Mouse (Mus musculus): ENCODE measurements around the gene Use1. TPM values are rescaled to one million over a fixed set of nuclear protein-coding genes. Genes with fewer than 3 reads are reported as not detected.

Use1 gene
- polyA plus RNA-seq, 1 experiment from 2014 or later = 103 TPM

DNA sequence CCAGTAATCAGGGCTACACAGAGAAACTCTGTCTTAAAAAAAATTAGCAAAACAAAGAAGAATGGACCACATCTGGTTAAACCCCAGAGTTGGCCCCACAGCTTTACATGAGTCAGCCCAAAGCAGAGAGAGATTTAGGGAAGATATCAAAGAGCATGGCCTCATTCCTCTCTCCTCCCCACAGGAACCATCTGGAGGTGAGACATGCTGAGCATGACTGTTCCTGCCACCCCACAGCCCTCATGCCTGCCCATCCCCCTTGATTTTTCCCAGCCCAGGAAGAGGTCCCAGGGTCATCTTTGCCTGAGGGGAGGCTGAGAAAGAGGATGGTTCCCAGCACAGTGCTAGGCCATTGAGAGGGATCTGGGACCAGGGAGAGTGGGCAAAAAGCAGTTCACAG, 1.7 kb downstream of the Use1 start:
- H3K4me2 ChIP-seq = peak overlapping the region; percentile 84
- H3K4me3 ChIP-seq (replicated peaks) = peak overlapping the region; percentile 71

GRCm38 (mm10) chr8:71369040-71369718, 2.5 kb downstream of the Use1 start:
- Histone ChIP-seq H3K27me3 (no peaks in the 10 kb centered on the region), H3K4me1 (peaks cover 31% of the 10 kb centered on the region), H3K27ac (no peak overlapping the region), H3K36me3 (peaks cover 39% of the 10 kb centered on the region), H3K9me3 (replicated peaks) (no peaks in the 10 kb centered on the region), H3K4me2 (no peak overlapping the region), H3K4me3 (replicated peaks) (no peak overlapping the region), H3K9ac (no peak overlapping the region)
- WGBS = 94% methylated on average over 10 of the region's 10 CpGs
- ATAC-seq (replicated peaks; ENCODE audit: low FRiP score) = no peak

More for the DNA sequence above, 1.7 kb downstream of the Use1 start:
- no peaks in the 10 kb centered on the region for H3K9me3 ChIP-seq (replicated peaks)
- H3K27me3 ChIP-seq = no peaks in the 10 kb centered on the region
- H3K4me1 ChIP-seq = peaks cover 31% of the 10 kb centered on the region
- no peak overlapping the region for H3K9ac ChIP-seq
- no peak for ATAC-seq (replicated peaks; ENCODE audit: low FRiP score)
- peaks cover 31% of the 10 kb centered on the region for H3K36me3 ChIP-seq
- H3K27ac ChIP-seq = peak overlapping the region; percentile 95; the same call in 1 of the 2 replicates

DNA sequence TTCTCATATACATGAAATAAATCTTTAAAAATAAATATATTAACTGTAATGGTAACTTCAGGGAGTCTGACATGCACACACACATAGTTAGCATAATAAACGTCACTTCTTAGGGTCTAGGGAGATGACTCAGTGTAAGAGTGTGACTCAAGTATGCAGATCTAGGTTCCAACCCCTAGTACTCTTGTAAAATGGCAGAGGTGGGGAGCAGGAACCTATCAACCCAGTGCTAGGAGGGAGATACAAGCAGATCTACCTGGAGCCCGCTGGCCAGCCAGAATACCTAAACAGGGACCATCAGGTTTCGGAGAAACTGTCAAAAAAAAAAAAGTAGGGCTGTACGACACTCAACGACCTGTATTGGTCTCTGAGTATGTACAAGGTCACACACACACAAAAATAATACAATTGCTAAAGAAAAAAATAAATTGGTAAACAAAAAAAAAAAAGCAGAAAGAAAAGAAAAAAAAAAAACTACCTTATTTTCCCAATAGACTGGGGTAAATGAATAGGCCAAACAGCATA, 4.1 kb downstream of the Use1 start:
- H3K9ac ChIP-seq = 0 out of 2 replicates have a peak overlapping the region, but pooled peaks have one; percentile 22
- no peak for ATAC-seq (replicated peaks; ENCODE audit: low FRiP score)
- peaks cover 46% of the 10 kb centered on the region for H3K4me1 ChIP-seq
- WGBS = 18% methylated on average over 5 of the region's 5 CpGs
- peak overlapping the region; percentile 64 for H3K4me3 ChIP-seq (replicated peaks)
- no peaks in the 10 kb centered on the region for H3K27me3 ChIP-seq
- peak overlapping the region; percentile 64 for H3K4me2 ChIP-seq
- peaks cover 55% of the 10 kb centered on the region for H3K36me3 ChIP-seq
- peak overlapping the region; percentile 90 for H3K27ac ChIP-seq
- H3K9me3 ChIP-seq (replicated peaks) = no peaks in the 10 kb centered on the region

- H3K4me3 ChIP-seq (replicated peaks) = peak within 1 kb of the TSS; percentile 64
- peaks cover 61% of the 10 kb centered on the region for H3K36me3 ChIP-seq
- peak within 1 kb of the TSS; percentile 90 for H3K27ac ChIP-seq
- H3K9ac ChIP-seq = 0 out of 2 replicates have a peak within 1 kb of the TSS, but pooled peaks have one; percentile 42
- peak; percentile 84 for ATAC-seq (replicated peaks; ENCODE audit: low FRiP score)
- H3K9me3 ChIP-seq (replicated peaks) = no peaks in the 10 kb centered on the region
- H3K27me3 ChIP-seq = no peaks in the 10 kb centered on the region
- WGBS = 1% methylated on average over 68 of the region's 68 CpGs
- peaks cover 48% of the 10 kb centered on the region for H3K4me1 ChIP-seq
- peak within 1 kb of the TSS; percentile 64 for H3K4me2 ChIP-seq
These were observed 4.7 kb downstream of the Use1 start, which contains the start of gene Ocel1 for GRCm38 (mm10) chr8:71371236-71371848. Gene Ocel1, plus strand, starts transcription at chr8:71371298.

DNA sequence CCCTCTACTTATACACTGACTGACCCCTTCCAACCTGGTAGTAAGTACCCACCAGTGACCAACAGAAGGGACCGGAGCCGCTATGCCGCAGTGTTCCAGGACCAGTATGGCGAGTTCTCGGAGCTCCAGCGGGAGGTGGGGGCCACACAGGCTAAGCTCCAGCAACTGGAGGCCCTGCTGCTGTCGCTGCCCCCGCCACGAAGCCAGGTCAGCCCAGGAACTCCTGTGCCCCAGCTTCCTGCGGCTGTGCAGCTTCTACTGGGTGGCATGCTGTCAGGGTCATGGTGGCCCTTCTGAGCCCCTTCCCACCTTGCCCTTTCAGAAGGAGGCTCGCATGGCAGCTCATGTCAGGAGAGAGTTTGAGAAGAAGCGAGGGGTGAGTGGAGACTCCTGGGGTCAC, 5.8 kb downstream of the Use1 start:
- Histone ChIP-seq H3K27ac (0 out of 2 replicates have a peak overlapping the region, but pooled peaks have one; percentile 90), H3K9me3 (replicated peaks) (no peaks in the 10 kb centered on the region), H3K9ac (no peak overlapping the region), H3K4me1 (peaks cover 57% of the 10 kb centered on the region), H3K27me3 (no peaks in the 10 kb centered on the region), H3K4me2 (no peak overlapping the region), H3K36me3 (peaks cover 72% of the 10 kb centered on the region), H3K4me3 (replicated peaks) (no peak overlapping the region)
- ATAC-seq (replicated peaks; ENCODE audit: low FRiP score) = no peak
- 86% methylated on average over 12 of the region's 12 CpGs for WGBS

GRCm38 (mm10) chr8:71373000-71373399, 6.4 kb downstream of the Use1 start:
- no peak overlapping the region for H3K9ac ChIP-seq
- no peaks in the 10 kb centered on the region for H3K27me3 ChIP-seq
- H3K36me3 ChIP-seq = peaks cover 77% of the 10 kb centered on the region
- H3K4me1 ChIP-seq = peaks cover 57% of the 10 kb centered on the region
- no peak overlapping the region for H3K4me2 ChIP-seq
- no peak for ATAC-seq (replicated peaks; ENCODE audit: low FRiP score)
- H3K4me3 ChIP-seq (replicated peaks) = no peak overlapping the region
- H3K27ac ChIP-seq = no peak overlapping the region
- WGBS = 97% methylated on average over 3 of the region's 3 CpGs
- H3K9me3 ChIP-seq (replicated peaks) = no peaks in the 10 kb centered on the region

DNA sequence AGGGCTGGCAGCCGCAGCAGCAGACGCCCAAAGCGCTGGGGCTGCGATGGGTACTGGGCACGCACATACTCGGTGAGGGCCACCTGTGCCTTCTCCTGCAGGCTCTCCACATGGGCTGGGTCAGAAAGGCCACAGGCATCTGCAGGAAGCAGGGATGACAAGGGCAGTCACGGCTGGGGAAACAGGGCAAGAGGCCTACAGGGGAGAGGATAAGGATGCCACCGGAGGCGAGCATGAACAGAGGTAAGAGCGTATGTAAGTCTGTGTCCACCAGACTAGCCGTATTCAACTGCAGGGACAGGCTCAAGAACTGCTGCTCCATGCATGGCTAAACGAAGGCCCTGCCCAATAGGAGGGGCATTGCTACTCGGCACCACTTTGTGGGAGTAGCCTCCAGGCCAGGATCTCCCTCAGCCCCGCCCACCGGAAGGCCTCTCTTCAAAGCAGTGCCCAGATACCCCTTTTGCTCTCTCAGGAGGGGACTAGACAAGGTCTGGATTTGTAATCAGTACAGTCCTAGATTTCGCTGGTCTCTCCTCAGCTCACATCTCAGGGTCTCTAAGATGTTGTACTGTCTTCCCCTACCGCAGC, 8.1 kb downstream of the Use1 start:
- 61% methylated on average over 17 of the region's 17 CpGs for WGBS
- ATAC-seq (replicated peaks; ENCODE audit: low FRiP score) = peak; percentile 5; the same call in 1 of the 2 replicates
- Histone ChIP-seq H3K4me2 (no peak overlapping the region), H3K4me3 (replicated peaks) (no peak overlapping the region), H3K27me3 (no peaks in the 10 kb centered on the region), H3K9ac (no peak overlapping the region), H3K27ac (peak overlapping the region; percentile 75; the same call in 1 of the 2 replicates), H3K4me1 (peaks cover 66% of the 10 kb centered on the region), H3K9me3 (replicated peaks) (no peaks in the 10 kb centered on the region), H3K36me3 (peaks cover 68% of the 10 kb centered on the region)

DNA sequence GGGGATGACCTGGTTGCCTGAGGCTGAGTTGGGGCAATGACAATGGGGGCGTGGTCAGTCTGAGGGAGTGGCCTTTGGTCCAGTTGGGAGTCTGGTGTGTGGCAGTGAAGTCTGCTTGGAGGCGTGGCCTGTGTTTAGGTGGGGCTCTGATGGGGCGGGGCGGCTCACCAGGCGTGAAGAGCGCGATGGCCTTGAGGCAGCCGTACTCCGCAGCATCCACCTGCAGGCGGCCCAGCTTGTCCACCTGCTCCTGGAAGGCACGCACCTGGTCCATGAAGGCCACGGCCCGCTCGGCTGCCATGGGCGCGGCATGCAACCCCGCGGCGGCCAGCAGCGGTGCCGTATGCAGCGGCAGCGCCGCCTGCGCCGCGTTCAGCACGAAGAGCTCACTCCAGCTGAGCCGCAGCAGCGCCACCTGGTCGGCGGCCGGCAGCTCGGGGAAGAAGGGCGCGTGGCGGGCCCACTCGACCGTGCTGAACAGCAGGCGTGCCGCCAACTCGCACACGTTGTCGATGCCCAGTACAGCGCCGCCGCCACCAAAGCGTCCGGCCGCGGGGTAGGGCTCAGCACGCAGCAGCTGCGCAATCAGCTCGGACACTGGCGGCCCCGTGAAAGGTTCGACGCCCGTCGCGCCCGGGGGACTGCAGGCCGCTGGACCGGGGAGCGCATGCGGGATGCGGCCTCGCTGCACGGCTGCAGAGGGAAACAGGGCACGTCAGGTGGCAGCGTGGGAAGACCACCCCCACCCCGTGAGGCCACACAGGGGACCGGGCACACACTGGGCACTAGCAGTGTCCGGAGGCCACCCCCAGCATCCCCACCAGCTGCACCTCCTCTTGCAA, 9.2 kb downstream of the Use1 start:
- Histone ChIP-seq H3K9me3 (replicated peaks) (no peaks in the 10 kb centered on the region), H3K9ac (peak overlapping the region; percentile 30), H3K27ac (peak overlapping the region; percentile 75), H3K36me3 (peaks cover 64% of the 10 kb centered on the region), H3K4me1 (peaks cover 69% of the 10 kb centered on the region), H3K4me3 (replicated peaks) (peak overlapping the region; percentile 26), H3K4me2 (peak overlapping the region; percentile 59), H3K27me3 (no peaks in the 10 kb centered on the region)
- peak; percentile 9; the same call in 1 of the 2 replicates for ATAC-seq (replicated peaks; ENCODE audit: low FRiP score)
- 8% methylated on average over 73 of the region's 74 CpGs for WGBS

DNA sequence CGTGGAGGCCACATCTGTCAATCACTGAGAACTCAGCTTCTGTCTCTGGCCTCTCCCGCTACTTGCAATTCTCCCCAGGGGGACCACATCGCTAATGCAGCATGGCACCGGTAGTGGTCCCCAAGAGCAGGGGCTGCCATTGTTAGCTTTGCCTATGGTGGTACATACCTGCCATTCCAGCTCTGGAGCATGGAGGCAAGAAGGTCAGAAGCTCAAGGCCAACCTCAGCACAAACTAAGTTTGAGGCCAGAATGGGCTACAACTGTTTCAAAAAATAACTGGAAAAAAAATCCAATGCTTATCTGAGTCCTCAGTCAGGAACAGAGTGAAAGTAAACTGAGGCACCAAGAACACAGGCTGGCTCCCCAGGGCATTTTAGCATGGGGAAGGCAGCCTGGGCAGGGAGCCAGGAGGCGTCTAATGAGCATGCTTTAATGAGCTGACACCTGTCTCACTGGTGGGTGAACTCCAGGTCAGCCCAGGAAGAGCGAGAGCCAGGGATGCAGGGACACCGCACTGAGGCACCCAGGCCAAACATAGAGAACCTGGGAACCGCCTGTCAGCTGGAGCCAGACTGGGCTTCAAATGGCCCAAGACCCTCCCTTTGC, 9.9 kb downstream of the Use1 start:
- Histone ChIP-seq H3K4me1 (peaks cover 68% of the 10 kb centered on the region), H3K9me3 (replicated peaks) (no peaks in the 10 kb centered on the region), H3K4me3 (replicated peaks) (peak overlapping the region; percentile 26), H3K36me3 (peaks cover 64% of the 10 kb centered on the region), H3K4me2 (peak overlapping the region; percentile 59), H3K9ac (peak overlapping the region; percentile 30; the same call in 1 of the 2 replicates), H3K27me3 (no peaks in the 10 kb centered on the region), H3K27ac (peak overlapping the region; percentile 75)
- WGBS = 49% methylated on average over 8 of the region's 8 CpGs
- ATAC-seq (replicated peaks; ENCODE audit: low FRiP score) = no peak

DNA sequence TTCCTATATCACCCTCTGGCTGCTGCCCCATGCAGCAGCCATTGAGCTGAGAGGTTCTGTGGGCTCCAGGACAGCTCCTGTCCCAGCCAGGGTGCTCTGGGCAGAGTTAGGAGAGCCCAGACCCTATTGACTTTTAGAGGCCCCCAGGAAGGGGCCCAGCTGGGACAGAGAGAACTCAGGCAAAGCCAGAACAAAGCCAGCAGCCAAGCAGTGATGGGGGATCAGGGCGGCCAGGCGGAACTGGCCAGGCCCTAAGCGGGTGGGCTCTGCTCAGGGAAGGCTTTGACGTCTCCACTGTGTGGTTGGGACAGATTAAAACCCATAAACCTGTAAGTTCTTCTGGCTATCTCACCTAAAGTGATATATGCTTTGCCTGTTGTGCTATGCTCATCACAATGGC, 12.4 kb downstream of the Use1 start:
- Histone ChIP-seq H3K4me1 (peaks cover 83% of the 10 kb centered on the region), H3K4me3 (replicated peaks) (peak overlapping the region; percentile 88), H3K9me3 (replicated peaks) (no peaks in the 10 kb centered on the region), H3K27me3 (no peaks in the 10 kb centered on the region), H3K27ac (peak overlapping the region; percentile 99), H3K4me2 (peak overlapping the region; percentile 90), H3K9ac (peak overlapping the region; percentile 91), H3K36me3 (peaks cover 45% of the 10 kb centered on the region)
- no peak for ATAC-seq (replicated peaks; ENCODE audit: low FRiP score)
- WGBS = 38% methylated on average over 4 of the region's 4 CpGs

DNA sequence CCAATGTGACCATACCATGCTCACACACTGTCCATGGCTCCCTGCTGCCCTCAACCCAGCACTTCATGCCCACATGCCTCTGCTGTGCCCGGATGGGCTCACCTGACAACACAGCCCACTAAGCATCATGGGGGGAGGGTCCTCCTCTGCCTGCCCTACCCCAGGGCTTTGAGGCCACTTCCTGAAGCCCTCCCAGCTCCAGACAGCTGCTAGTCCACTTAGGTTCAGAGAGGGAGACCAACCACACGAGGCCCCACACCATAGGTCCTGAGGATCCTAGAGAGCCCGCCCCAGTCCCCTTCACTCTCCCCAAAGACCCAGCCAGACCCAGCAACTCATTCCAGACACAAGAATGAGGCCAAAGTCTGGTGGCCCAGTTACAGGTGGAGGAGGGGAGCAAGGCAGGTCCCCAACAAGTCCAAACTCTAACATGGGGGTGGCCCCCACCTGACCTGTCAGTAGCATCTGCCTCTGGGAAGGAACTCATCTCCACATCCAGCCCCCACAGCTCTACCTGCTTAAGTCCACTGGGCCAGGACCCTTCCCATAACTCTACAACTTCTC, 12.9 kb downstream of the Use1 start:
- ATAC-seq (replicated peaks; ENCODE audit: low FRiP score) = no peak
- H3K4me3 ChIP-seq (replicated peaks) = peak overlapping the region; percentile 88
- H3K4me2 ChIP-seq = peak overlapping the region; percentile 90
- H3K36me3 ChIP-seq = peaks cover 39% of the 10 kb centered on the region
- WGBS = 28% methylated on average over 3 of the region's 3 CpGs
- H3K27ac ChIP-seq = peak overlapping the region; percentile 99
- peak overlapping the region; percentile 91 for H3K9ac ChIP-seq
- H3K4me1 ChIP-seq = peaks cover 80% of the 10 kb centered on the region
- H3K9me3 ChIP-seq (replicated peaks) = no peaks in the 10 kb centered on the region
- no peaks in the 10 kb centered on the region for H3K27me3 ChIP-seq
